In the genomic region with DNA sequence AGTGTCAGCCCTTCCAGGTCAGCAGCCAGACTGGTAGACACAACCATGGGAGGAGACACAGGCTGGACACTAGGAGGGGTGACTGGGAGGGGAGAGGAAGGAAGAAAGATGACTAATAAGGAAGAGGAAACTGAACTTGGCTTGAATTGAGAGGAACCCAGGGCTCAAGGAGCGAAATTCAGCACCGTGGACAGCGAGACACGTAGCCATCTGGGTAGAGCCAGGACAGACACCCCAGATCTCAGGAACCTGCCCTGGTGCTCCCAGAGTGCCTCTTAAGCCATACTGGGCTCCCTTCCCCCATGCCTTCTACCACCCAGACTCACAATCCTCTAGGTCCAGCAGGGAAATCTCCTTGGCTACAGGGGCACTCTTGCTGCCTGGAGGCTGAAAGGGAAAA, we compare ENCODE assay signal across 9 mouse cellular contexts. TPM values are rescaled to one million over a fixed set of nuclear protein-coding genes. Genes with fewer than 3 reads are reported as not detected.
DNase-seq lines count a peak whose midpoint lies in the region; ATAC-seq and TF ChIP-seq lines count a peak whose summit lies in the region.
"Had no signal": no experiment of that assay in that cellular context is flagged by ENCODE, and none has a peak within 500 bp of the region (broad histone marks: within the 10 kb centered on the region; RNA-seq: fewer than 3 reads in every experiment).

No protein-coding gene starts in this region.

- H3K9ac ChIP-seq in kidney, embryonic 16.5 days (replicated peaks; ENCODE audit: low read length): no peak overlapping the region
- no peak overlapping the region for H3K9ac ChIP-seq in MEL (ENCODE audit: control insufficient read depth, low read depth, low read length, poor library complexity, severe bottlenecking)
- no peak overlapping the region for H3K9ac ChIP-seq in limb, embryonic 14.5 days (ENCODE audit: low read depth, low read length, severe bottlenecking)

- no peak for TF ChIP-seq CTCF in MEL (IDR thresholded peaks at IDR 0.05 in 2 of 3, conservative IDR thresholded peaks at IDR 0.05 in 1 of 3; ENCODE audit: control insufficient read depth in 1 of 3, insufficient read depth in 1 of 3, low read depth in 2 of 3, low read length in 3 of 3, poor library complexity in 1 of 3, severe bottlenecking in 1 of 3)

- H3K4me2 ChIP-seq in kidney, embryonic 16.5 days (replicated peaks; ENCODE audit: low read depth, low read length): no peak overlapping the region
- H3K4me2 ChIP-seq in limb, embryonic 14.5 days (replicated peaks; ENCODE audit: low read depth, low read length, severe bottlenecking): no peak overlapping the region

- TF ChIP-seq EP300 in MEL (IDR thresholded peaks at IDR 0.05; ENCODE audit: low read depth in 1 of 2, low read length in 2 of 2): no peak

- 3% methylated on average over 4 of the region's 4 CpGs for WGBS in kidney, embryonic 16.5 days
- 8% methylated on average over 4 of the region's 4 CpGs for WGBS in limb, embryonic 14.5 days

- no peaks in the 10 kb centered on the region for H3K36me3 ChIP-seq in kidney, embryonic 16.5 days (ENCODE audit: insufficient read depth, low read length)
- H3K36me3 ChIP-seq in MEL (ENCODE audit: control insufficient read depth in 1 of 2, insufficient read depth in 2 of 2, low read length in 2 of 2): no peaks in the 10 kb centered on the region
- no peaks in the 10 kb centered on the region for H3K36me3 ChIP-seq in limb, embryonic 14.5 days (ENCODE audit: control insufficient read depth, insufficient read depth, low read length)

- no peak overlapping the region for H3K4me3 ChIP-seq in kidney, embryonic 16.5 days (ENCODE audit: low read length)
- no peak overlapping the region for H3K4me3 ChIP-seq in MEL (ENCODE audit: control insufficient read depth in 1 of 2, insufficient read depth in 1 of 2, low read depth in 2 of 2, low read length in 2 of 2)
- H3K4me3 ChIP-seq in limb, embryonic 14.5 days (replicated peaks; ENCODE audit: low read length): no peak overlapping the region

- no peak for TF ChIP-seq RAD21 in MEL (IDR thresholded peaks at IDR 0.05; ENCODE audit: low read depth, low read length)

- no peaks in the 10 kb centered on the region for H3K4me1 ChIP-seq in kidney, embryonic 16.5 days (ENCODE audit: insufficient read depth, low read length)
- no peaks in the 10 kb centered on the region for H3K4me1 ChIP-seq in MEL (ENCODE audit: control insufficient read depth in 1 of 2, insufficient read depth in 2 of 2, low read length in 2 of 2)
- no peaks in the 10 kb centered on the region for H3K4me1 ChIP-seq in limb, embryonic 14.5 days (ENCODE audit: control insufficient read depth, insufficient read depth, low read length)

- no peaks in the 10 kb centered on the region for H3K9me3 ChIP-seq in kidney, embryonic 16.5 days (ENCODE audit: low read length)
- H3K9me3 ChIP-seq in MEL (replicated peaks; ENCODE audit: insufficient read depth, low read length): no peaks in the 10 kb centered on the region
- no peaks in the 10 kb centered on the region for H3K9me3 ChIP-seq in limb, embryonic 14.5 days (ENCODE audit: control insufficient read depth, low read length)

- peak; percentile 42 for DNase-seq in kidney, postnatal 14 days
- DNase-seq in MEL (ENCODE audit: low read depth, low spot score): peak; percentile 57
- peak; percentile 50 for DNase-seq in adrenal gland, postnatal 14 days
- DNase-seq in limb, embryonic 14.5 days (ENCODE audit: low spot score): peak; percentile 79
- no peak for DNase-seq in cerebellum, adult 9-10 months
- DNase-seq in cerebellum, postnatal 25 days: no peak
- DNase-seq: gastrocnemius, postnatal 10 days had no signal

- no peaks in the 10 kb centered on the region for H3K27me3 ChIP-seq in kidney, embryonic 16.5 days (ENCODE audit: insufficient read depth, low read length)
- H3K27me3 ChIP-seq in MEL (ENCODE audit: control insufficient read depth in 1 of 2, insufficient read depth in 2 of 2, low read length in 2 of 2): peaks cover 0 to 2% of the 10 kb centered on the region in 2 experiments; a peak in 2 of 4 replicates
- H3K27me3 ChIP-seq in limb, embryonic 14.5 days (ENCODE audit: control insufficient read depth, insufficient read depth, low read length): no peaks in the 10 kb centered on the region

- H3K27ac ChIP-seq in kidney, embryonic 16.5 days (ENCODE audit: low read length): no peak overlapping the region
- H3K27ac ChIP-seq in MEL (ENCODE audit: control insufficient read depth, low read depth, low read length): no peak overlapping the region
- H3K27ac ChIP-seq in limb, embryonic 14.5 days (replicated peaks; ENCODE audit: low read depth, low read length): no peak overlapping the region

- ATAC-seq in kidney, embryonic 16.5 days (ENCODE audit: low FRiP score, low TSS enrichment): no peak
- no peak for ATAC-seq in limb, embryonic 14.5 days (ENCODE audit: low FRiP score, low read depth)

- no peaks in the 10 kb centered on the region for H3K79me2 ChIP-seq in MEL (ENCODE audit: control insufficient read depth, insufficient read depth, low read length, poor library complexity)

- TF ChIP-seq POLR2A in MEL (IDR thresholded peaks at IDR 0.05; ENCODE audit: control insufficient read depth in 1 of 2, insufficient read depth in 1 of 2, low read depth in 1 of 2, low read length in 2 of 2, poor library complexity in 1 of 2): no peak
- TF ChIP-seq POLR2A in limb, embryonic 14.5 days (IDR thresholded peaks at IDR 0.05; ENCODE audit: borderline replicate concordance, extremely low read depth, insufficient read depth, insufficient read length): no peak

TF ChIP-seq in MEL, 35 proteins besides CTCF, POLR2A, EP300 and RAD21:
- TF ChIP-seq TCF12 (IDR thresholded peaks at IDR 0.05; ENCODE audit: low read depth, low read length) (no peak), RCOR1 (IDR thresholded peaks at IDR 0.05; ENCODE audit: low read depth, low read length) (no peak)

RNA-seq across cellular contexts. Expression of a gene that starts 8.9 kb away (rescaled TPM):
- polyA plus RNA-seq in kidney, embryonic 16.5 days (2015; fragmentation: Nextera tagmentation; extraction: Ambion mirVana): 0.76 and 0.85 TPM in 2 replicates
- not detected in 2 replicates for total RNA-seq in MEL (2012; rRNA removed)
- not detected for polyA plus RNA-seq in MEL (2012; ENCODE audit: insufficient read depth in 1 of 2, insufficient read length in 2 of 2, low read depth in 1 of 2, low replicate concordance in 2 of 2, missing spikeins in 1 of 2)
- total RNA-seq in adrenal gland, postnatal 14 days (2021): 13.1 and 17.1 TPM in 2 replicates
- 1.00 and 1.1 TPM in 2 replicates for polyA plus RNA-seq in limb, embryonic 14.5 days (2012; rRNA removed)
- 0.10 and 0.77 TPM in 2 replicates for polyA plus RNA-seq in limb, embryonic 14.5 days (2014; fragmentation: Nextera tagmentation; extraction: Ambion mirVana)

RNA-seq across cellular contexts. Expression of a gene that starts 29.6 kb away (rescaled TPM):
- polyA plus RNA-seq in kidney, embryonic 16.5 days (2015; fragmentation: Nextera tagmentation; extraction: Ambion mirVana): 1.0 and 1.5 TPM in 2 replicates
- total RNA-seq in MEL (2012; rRNA removed): not detected in 2 replicates
- not detected for polyA plus RNA-seq in MEL (2012; ENCODE audit: insufficient read depth in 1 of 2, insufficient read length in 2 of 2, low read depth in 1 of 2, low replicate concordance in 2 of 2, missing spikeins in 1 of 2)
- total RNA-seq in adrenal gland, postnatal 14 days (2021): 8.8 and 11.7 TPM in 2 replicates
- 0.33 and 0.54 TPM in 2 replicates for polyA plus RNA-seq in limb, embryonic 14.5 days (2012; rRNA removed)
- polyA plus RNA-seq in limb, embryonic 14.5 days (2014; fragmentation: Nextera tagmentation; extraction: Ambion mirVana): 0.23 TPM in 1 of 2 replicates, not detected in the other

RNA-seq across cellular contexts. Expression of a gene that starts 34.0 kb away (rescaled TPM):
- polyA plus RNA-seq in kidney, embryonic 16.5 days (2015; fragmentation: Nextera tagmentation; extraction: Ambion mirVana): not detected in 2 replicates
- not detected in 2 replicates for total RNA-seq in MEL (2012; rRNA removed)
- polyA plus RNA-seq in MEL (2012; ENCODE audit: insufficient read depth in 1 of 2, insufficient read length in 2 of 2, low read depth in 1 of 2, low replicate concordance in 2 of 2, missing spikeins in 1 of 2): not detected
- total RNA-seq in adrenal gland, postnatal 14 days (2021): not detected in 2 replicates
- polyA plus RNA-seq in limb, embryonic 14.5 days (2012; rRNA removed): not detected in 2 replicates
- polyA plus RNA-seq in limb, embryonic 14.5 days (2014; fragmentation: Nextera tagmentation; extraction: Ambion mirVana): not detected in 2 replicates
- total RNA-seq: gastrocnemius, postnatal 10 days; left cerebral cortex, postnatal 14 days had no signal

Comparison
In these comparisons a context has a peak if more than half of its experiments do, and no peak if none do; other contexts are left out.
1. DNase-seq: peak in kidney, postnatal 14 days (single experiment), MEL (single experiment), adrenal gland, postnatal 14 days (single experiment) and limb, embryonic 14.5 days (single experiment); none in cerebellum, adult 9-10 months (single experiment) and cerebellum, postnatal 25 days (0 of 2).